Mouse (Mus musculus) spleen, adult 2 months (tissue): ENCODE results near the gene Hoxb6.

Experiments used
- CTCF ChIP-seq: fragments of 200-500 bp; IDR thresholded peaks from 2 replicates; pipeline ENCODE4 v1.5.1; 2011; ENCODE audit warnings: mild to moderate bottlenecking, inconsistent platforms; ENCODE audit not compliant: insufficient read depth, insufficient read length, insufficient replicate concordance; ENCODE audit errors: extremely low read depth
- POLR2A ChIP-seq: fragments of 200-500 bp; IDR thresholded peaks from 2 replicates; pipeline ENCODE4 v1.6.1; 2011; ENCODE audit warnings: low read depth, low read length, inconsistent platforms

- TF ChIP-seq POLR2A (no peak), CTCF (no peak)
Measured at GRCm38 (mm10) chr11:96298895-96299667, 6.8 kb downstream of the Hoxb6 start.
